In the genomic region with DNA sequence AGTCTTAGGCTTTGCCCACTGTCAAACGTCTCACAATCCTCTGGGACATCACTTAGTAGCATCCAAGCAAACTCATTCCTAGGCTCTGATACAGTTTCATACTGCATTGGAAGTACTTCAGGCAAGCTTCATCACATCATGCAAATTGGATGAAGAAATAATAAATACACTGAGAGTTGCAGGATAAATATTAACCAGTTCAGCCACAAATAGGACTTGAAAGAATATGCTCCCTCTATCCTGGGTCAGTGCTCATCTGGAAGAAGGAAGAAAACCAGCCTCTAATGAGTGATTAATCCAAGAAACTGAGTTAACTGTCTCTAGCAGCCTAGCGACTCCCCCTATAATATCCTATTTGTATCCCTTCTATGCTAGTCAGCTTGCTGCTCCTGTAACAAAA, we compare ENCODE assay signal across 9 mouse cellular contexts.
"Had no signal": no experiment of that assay in that cellular context is flagged by ENCODE, and none has a peak within 500 bp of the region (broad histone marks: within the 10 kb centered on the region; RNA-seq: fewer than 3 reads in every experiment).

No protein-coding gene starts in this region.

- DNase-seq: lung, adult 18-20 months; lung, embryonic 14.5 days; lung, postnatal 10 days; lung, postnatal 4 days; right cerebral cortex, postnatal 14 days; spleen, adult 18-20 months; thymus, adult 18-20 months; thymus, postnatal 14 days; thymus, postnatal 36 days had no signal
